Mouse (Mus musculus) macrophage (primary cell): ENCODE measurements around the gene Tmod3. TPM values are rescaled to one million over a fixed set of nuclear protein-coding genes. Genes with fewer than 3 reads are reported as not detected.
"Not testable (repeated sequence)": the region's sequence is repeated elsewhere in the genome, so short reads cannot be mapped to it uniquely, and the experiment has no call there.

Experiments
- H3K27ac ChIP-seq: fragments of 350-480 bp; formaldehyde crosslinking; 2 replicates; pipeline ENCODE4 v1.9.0; 2021
- H3K36me3 ChIP-seq: fragments of 350-480 bp; formaldehyde crosslinking; 2 replicates; pipeline ENCODE4 v1.9.0; 2021; ENCODE audit errors: inconsistent target
- H3K4me3 ChIP-seq: fragments of 350-480 bp; formaldehyde crosslinking; 2 replicates; pipeline ENCODE4 v1.9.0; 2021; ENCODE audit errors: inconsistent target
- H3K79me2 ChIP-seq: fragments of 350-480 bp; formaldehyde crosslinking; 2 replicates; pipeline ENCODE4 v1.9.0; 2021; ENCODE audit errors: inconsistent target
- WGBS: methylation state at CpG from one replicate; pipeline ENCODE4 v1.1.7; 2026; ENCODE audit warnings: inconsistent platforms; ENCODE audit not compliant: missing documents; 5-methylcytosine and 5-hydroxymethylcytosine counted together
- polyA plus RNA-seq: library from polyadenylated mRNA; stranded (reverse); fragments of 250-400 nt; gene quantifications from 3 replicates; pipeline ENCODE4 v1.2.4, GENCODE M21; 2018; ENCODE audit warnings: inconsistent platforms

Tmod3 gene
- polyA plus RNA-seq, 1 experiment from 2014 or later = 94.7 TPM

DNA sequence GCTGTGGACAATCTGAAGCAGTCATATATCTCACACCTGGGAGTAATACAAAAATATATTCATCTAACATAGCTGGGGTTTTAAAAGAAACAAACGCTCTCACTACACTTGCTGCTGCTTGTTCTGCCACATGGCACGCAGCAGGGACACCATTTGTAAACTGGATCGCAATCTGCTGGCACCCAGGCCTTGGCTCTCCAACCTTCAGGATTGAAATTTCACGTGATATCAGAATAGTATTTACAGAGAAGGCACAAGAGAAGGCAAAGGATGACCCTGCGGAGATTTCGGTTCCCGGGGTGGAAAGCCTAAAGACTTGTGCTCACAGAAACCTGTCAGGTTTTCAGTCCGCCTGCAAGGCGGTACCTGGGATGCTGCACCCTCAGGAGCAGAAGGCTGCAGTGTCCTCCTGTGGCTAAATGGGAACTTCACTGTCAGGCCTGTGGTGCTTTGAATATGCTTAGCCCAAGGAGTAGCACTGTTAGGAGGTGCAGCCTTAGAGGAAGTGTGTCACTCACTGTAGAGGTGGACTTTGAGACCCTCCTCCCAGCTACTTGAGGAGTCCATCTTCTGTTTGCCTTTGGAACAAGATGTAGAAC is 65.0 kb downstream of the Tmod3 start:
- Histone ChIP-seq H3K79me2 (no peaks in the 10 kb centered on the region), H3K27ac (no peak overlapping the region), H3K4me3 (no peak overlapping the region), H3K36me3 (peaks cover 24% of the 10 kb centered on the region)
- WGBS = 90% methylated on average over 9 of the region's 9 CpGs

DNA sequence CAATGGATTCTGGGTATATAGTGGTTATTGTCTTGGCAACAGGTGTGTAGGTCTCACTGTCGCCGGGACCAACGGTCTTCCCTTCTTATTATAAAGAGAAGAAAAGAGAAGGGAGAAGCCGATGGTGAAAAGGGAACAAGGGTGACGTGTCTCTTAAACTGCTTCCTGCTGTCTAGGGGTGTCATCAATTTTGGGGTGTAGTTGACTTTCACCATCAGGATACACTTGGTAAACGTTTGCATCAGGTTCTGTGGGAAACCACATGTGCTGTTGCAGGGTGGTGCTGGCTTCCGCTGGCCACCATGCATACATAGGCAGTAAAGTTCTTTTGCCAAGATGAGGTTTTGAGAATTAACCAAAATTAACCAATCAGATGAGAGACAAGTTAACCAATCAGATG is 71.2 kb downstream of the Tmod3 start:
- H3K79me2 ChIP-seq, H3K4me3 ChIP-seq, H3K36me3 ChIP-seq, H3K27ac ChIP-seq: not testable (repeated sequence)
- 81% methylated on average over 7 of the region's 7 CpGs for WGBS

DNA sequence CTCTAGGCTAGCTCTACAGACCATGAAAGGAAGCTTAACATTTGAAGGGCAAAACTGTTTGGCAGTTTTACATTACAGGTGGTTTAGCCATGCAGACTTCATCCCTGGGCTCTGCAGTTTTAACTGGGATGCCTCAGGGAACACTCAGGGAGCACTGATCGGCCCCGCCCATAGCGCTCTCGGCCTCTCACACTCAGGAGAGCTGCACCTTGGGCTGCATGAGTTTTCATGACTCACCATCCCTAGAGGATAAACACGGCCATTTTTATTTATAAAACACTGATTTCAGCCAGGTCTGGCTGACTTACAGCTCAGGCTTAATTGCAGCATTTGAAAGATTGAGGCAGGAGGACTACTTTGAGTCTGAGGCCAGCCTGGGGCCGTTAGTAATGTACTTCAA is 74.2 kb downstream of the Tmod3 start:
- 96% methylated on average over 6 of the region's 6 CpGs for WGBS
- H3K79me2 ChIP-seq = no peaks in the 10 kb centered on the region
- no peaks in the 10 kb centered on the region for H3K36me3 ChIP-seq
- H3K27ac ChIP-seq = no peak overlapping the region
- no peak overlapping the region for H3K4me3 ChIP-seq

DNA sequence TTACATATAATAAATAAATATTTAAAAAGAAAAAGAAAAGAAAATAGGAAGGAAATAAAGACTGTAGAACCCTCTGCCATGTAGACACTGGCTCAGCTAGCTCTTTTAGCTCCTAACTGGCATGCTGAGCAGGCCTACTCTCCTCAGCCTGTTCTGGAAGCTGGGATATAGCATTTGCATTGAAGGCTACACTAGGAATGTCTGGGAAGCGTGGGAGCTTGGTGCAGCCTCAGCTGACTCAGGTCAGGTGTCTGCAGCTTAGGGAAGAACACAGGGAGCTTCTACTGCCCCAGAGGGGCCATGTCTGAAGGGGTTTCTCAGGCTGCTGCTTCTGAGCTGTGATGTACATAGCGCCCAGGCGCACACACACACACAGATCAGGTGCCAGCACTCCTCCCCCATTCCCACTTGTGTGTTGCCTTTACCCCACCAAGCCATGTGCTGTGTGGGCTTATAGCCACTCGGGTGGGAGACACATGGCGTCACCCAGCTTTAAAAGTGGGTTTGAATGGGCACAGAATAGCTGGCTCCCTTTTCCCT is 78.9 kb downstream of the Tmod3 start:
- Histone ChIP-seq H3K79me2 (no peaks in the 10 kb centered on the region), H3K36me3 (no peaks in the 10 kb centered on the region), H3K27ac (no peak overlapping the region), H3K4me3 (no peak overlapping the region)
- WGBS = 97% methylated on average over 5 of the region's 5 CpGs

DNA sequence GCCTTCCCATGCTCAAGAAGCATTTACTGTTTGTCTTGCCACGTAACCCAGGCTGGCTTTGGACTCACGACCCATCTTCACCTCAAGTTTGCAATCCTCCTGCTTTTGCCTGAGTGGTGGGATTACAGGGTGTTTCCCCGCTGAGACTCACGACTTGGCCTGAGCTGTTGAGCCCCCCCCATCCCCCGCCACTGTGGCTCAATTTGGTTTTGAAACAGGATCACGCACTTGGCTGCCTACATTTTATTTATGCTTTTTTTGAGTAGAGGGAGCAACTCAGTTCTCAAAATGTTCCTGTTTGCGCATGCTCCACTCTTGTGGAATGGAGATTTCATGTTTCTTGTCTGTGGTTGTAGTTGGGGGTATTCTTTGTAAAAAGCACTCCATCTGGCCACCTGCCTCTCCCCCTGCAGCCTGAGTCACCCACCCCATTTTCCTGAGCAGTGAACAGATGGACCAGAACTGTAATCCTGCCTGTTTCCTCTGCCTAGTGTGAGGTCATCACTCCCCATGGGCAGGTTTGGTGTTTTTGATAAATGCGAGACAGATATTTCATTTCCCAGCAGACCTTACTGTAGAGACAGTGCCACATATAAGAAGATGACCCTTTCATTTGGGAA is 80.2 kb downstream of the Tmod3 start:
- WGBS = 65% methylated on average over 8 of the region's 8 CpGs
- H3K79me2 ChIP-seq = no peaks in the 10 kb centered on the region
- H3K4me3 ChIP-seq = no peak overlapping the region
- H3K27ac ChIP-seq = no peak overlapping the region
- H3K36me3 ChIP-seq = no peaks in the 10 kb centered on the region

DNA sequence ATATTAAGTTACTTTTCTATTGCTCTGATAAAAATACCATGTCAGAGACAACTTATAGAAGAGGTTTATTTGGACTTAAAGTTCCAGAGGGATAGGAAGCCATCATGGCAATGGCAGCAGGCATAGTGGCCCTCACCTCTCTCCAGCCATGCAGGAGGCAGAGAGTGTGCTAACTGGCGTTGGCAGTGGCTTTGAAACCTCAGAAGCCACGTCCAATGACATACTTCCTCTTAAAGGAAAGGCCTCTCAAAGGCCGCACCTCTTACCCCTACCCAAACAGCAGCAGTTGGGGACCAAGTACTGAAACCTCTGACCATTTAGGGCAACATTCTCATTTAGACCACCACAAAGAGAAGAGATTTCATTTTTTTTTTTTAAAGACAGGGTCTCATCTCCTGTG is 82.2 kb downstream of the Tmod3 start:
- H3K4me3 ChIP-seq = no peak overlapping the region
- 37% methylated on average over 3 of the region's 3 CpGs for WGBS
- H3K27ac ChIP-seq = no peak overlapping the region
- H3K79me2 ChIP-seq = no peaks in the 10 kb centered on the region
- no peaks in the 10 kb centered on the region for H3K36me3 ChIP-seq

DNA sequence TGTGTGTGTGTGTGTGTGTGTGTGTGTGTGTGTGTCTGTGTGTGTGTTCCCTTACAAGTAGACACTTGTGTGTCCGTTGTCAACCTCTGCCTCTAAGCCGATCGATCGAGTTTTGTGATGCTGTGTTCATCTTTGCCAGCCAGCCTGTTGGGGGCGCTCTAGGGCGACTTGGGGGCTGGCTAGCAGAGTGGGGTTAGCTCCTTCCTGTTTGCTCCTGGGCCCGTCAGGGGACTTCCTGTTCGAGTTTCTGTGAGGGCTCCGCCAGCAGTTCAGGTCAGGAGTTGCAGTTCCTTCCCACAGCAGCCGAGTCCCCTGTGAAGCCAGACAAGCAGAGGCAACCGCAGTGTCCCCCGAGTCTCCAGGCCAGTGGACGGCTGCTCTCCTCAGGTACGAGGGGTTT is 91.2 kb downstream of the Tmod3 start:
- H3K27ac ChIP-seq = no peak overlapping the region
- H3K4me3 ChIP-seq = no peak overlapping the region
- 0 out of 2 replicates have a peak, but pooled peaks cover 7% of the 10 kb centered on the region for H3K36me3 ChIP-seq
- H3K79me2 ChIP-seq = no peaks in the 10 kb centered on the region
- 85% methylated on average over 13 of the region's 14 CpGs for whole genome bisulfite sequencing

DNA sequence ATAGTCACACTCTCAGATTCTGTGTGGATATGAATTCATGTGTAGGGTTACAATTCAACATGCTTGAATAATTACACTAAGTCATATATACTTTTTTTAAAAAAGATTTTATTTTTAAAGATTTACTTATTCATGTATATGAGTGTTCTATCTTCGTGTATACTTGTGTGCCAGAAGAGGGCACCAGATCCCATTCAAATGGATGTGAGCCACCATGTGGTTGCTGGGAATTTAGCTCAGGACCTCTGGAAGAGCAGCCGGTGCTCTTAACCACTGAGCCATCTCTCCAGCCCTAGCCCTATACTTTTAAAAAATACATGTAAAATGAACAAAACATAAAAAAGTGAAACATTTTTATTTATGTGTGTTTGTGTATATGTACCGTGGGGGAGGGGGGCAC is 91.9 kb downstream of the Tmod3 start:
- H3K4me3 ChIP-seq = no peak overlapping the region
- H3K27ac ChIP-seq = no peak overlapping the region
- peaks cover 8% of the 10 kb centered on the region; the same call in 1 of the 2 replicates for H3K36me3 ChIP-seq
- 97% methylated on average over 3 of the region's 3 CpGs for WGBS
- H3K79me2 ChIP-seq = no peaks in the 10 kb centered on the region

DNA sequence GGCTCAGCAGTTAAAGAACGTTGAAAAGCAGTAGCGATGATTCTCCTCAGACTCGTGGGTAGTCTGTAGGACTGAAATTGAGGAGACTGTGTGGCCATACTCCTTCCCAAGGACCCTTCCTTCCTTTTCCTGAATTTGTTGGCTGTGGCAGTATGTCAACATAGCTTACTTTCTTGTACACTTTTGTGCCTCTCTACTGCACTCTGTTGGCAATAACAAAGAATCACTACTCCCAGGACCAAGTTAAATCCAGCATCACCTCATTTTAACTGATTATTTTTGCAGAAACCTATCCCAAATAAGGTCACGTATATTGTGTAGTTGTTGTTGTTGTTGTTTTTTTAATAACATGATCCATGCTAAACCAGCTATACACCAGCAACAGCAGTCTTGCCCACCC is 92.8 kb downstream of the Tmod3 start:
- Histone ChIP-seq H3K79me2 (no peaks in the 10 kb centered on the region), H3K36me3 (peaks cover 17% of the 10 kb centered on the region), H3K4me3 (no peak overlapping the region), H3K27ac (no peak overlapping the region)
- 78% methylated on average over 4 of the region's 4 CpGs for WGBS

DNA sequence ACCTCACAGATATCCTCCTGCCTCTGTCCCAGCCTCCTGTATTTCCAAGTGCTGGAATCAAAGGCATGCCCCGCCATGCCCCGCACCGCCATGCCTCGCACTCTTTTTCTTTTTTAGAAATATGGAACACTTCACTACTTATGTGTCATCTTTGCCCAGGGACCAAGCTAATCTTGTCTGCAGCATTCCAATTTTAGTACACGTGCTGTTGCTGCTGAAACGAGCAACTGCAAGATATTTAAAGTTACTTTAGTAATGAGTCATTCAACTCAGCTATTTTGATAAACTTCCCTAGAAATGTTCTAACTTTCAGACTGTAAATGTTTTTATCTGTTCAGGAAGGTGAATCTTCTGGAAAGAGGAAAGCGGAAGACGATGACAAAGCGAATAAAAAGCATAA is 93.6 kb downstream of the Tmod3 start:
- H3K36me3 ChIP-seq = peaks cover 25% of the 10 kb centered on the region
- no peak overlapping the region for H3K27ac ChIP-seq
- 83% methylated on average over 9 of the region's 9 CpGs for WGBS

DNA sequence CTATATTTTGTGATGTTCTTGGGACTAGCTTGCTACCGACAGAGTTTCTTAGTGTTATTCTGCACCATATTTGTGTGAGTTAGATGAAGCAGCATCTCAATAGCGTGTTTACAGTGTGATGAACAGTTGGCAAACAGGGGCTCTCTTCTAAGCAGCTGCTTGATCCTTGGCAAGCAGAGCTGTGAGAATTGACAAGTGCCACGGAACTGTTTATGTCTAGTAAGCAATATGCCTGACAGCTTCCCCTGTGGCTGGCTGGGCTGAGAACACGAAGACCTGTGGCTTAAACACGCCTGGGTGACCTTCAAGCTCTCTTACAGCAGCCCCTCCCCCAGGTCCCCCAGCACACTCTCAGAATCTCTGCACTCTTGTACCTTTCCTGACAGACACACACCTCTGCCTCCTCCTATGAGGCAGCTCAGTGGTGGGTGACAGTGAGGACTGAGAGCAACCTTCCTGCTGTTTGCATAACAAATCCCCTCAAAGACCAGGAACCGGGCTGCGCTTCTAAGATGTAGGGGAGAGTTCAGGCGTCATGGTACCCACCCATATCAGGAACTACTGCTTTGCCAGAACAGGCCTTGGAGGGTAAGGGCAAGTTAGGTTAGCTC is 96.3 kb downstream of the Tmod3 start:
- no peak overlapping the region for H3K27ac ChIP-seq
- WGBS = 94% methylated on average over 8 of the region's 8 CpGs
- no peaks in the 10 kb centered on the region for H3K79me2 ChIP-seq
- peaks cover 50% of the 10 kb centered on the region for H3K36me3 ChIP-seq
- H3K4me3 ChIP-seq = no peak overlapping the region

More for the DNA sequence above, 93.6 kb downstream of the Tmod3 start:
- no peaks in the 10 kb centered on the region for H3K79me2 ChIP-seq
- H3K4me3 ChIP-seq = no peak overlapping the region

DNA sequence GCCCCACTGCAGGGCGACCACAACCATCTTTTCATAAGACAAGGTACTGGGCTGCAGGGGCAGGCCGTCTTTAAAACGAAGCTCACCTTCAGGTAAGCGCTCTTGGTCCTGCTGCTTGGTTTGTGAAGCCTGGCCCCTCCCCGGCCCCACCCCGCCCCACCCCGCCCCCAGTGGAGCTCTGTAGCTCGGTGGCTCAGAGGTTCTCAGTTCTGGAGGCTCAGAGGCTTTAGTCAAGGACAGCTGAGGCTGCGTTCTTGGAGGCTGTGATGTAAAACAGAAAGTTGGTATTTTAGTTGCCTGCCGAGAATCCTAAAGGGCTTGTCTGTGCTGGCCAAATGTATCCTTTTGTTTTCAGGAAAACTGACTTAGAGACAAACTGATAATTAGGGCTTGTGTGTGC is 103.8 kb downstream of the Tmod3 start:
- Histone ChIP-seq H3K4me3 (no peak overlapping the region), H3K27ac (no peak overlapping the region), H3K36me3 (peaks cover 92% of the 10 kb centered on the region), H3K79me2 (no peaks in the 10 kb centered on the region)
- WGBS = 97% methylated on average over 7 of the region's 10 CpGs

DNA sequence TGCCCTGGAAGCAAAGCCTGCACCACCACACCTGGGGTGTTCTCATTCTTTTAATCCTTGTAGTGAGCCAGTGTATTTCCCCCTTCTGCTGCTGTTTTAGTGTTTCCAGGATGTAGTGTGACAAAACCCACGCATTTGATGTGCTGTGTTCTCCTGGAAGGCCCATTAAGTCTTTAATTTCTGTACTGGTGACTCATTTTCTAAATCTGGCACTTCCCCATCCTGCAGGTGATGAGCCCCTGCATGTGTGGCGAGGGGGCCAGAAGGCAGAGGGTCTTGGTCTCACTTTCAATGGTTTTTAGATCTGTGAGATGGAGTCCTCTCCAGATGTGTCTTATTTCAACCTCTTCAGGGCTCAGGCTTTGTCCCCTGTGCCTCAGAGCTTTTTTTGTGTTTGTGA is 105.5 kb downstream of the Tmod3 start:
- H3K36me3 ChIP-seq = peaks cover 91% of the 10 kb centered on the region
- H3K27ac ChIP-seq = no peak overlapping the region
- WGBS = 87% methylated on average over 2 of the region's 2 CpGs
- H3K79me2 ChIP-seq = no peaks in the 10 kb centered on the region
- H3K4me3 ChIP-seq = no peak overlapping the region

DNA sequence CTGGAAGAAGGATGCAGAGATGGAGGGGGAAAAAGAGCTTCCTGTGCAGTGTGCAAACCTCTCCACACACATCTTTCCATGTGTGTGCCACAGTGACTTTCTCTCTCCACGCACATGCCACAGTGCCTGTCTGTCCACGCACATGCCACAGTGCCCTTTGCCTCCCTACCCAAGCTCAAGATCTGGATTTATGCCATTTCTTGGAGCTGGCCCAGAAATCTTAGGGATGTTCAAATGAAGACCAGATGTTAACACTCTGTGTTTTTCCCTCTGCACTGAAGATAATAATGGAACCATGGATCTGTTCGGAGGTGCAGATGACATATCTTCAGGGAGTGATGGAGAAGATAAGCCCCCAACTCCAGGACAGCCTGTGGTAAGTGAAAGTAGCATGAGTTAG is 111.4 kb downstream of the Tmod3 start:
- Histone ChIP-seq H3K79me2 (peaks cover 27% of the 10 kb centered on the region), H3K4me3 (no peak overlapping the region), H3K36me3 (peaks cover 66% of the 10 kb centered on the region), H3K27ac (no peak overlapping the region)
- 90% methylated on average over 3 of the region's 3 CpGs for WGBS
